Mouse (Mus musculus) cerebellum, adult 11 months (tissue): ENCODE data around the gene Fam69a.
"Not testable (repeated sequence)": the region's sequence is repeated elsewhere in the genome, so short reads cannot be mapped to it uniquely, and the experiment has no call there.

ENCODE experiments used
- DNase-seq: peaks from one replicate; pipeline ENCODE4 v3.0.0; 2022

Fam69a gene

GRCm38 (mm10) chr5:107986967-107987834, at the start of gene Fam69a:
Gene Fam69a (minus strand): TSS chr5:107987085.
- DNase-seq = peak; percentile 80

DNA sequence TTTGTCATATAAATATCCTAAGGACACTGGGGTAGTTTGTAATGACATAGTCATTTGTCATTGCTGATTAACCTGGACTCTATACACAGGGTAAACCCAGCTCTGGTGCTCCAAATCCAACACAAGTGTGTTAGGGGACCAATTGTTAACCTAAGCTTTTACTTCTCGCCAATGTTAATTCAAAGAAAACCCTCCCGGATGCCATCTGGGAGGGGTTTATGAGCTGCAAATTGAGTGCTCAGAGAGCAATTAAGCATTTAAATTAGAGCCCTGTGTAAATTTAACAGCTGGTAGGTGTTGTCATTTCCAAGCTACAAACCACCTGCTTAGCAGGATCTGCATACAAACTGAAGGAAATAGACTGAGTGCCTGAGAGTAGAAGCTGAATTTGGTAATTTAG, 48.6 kb upstream of the Fam69a start:
- DNase-seq = no peak

GRCm38 (mm10) chr5:108034194-108034593, 47.3 kb upstream of the Fam69a start:
- peak; percentile 8 for DNase-seq

GRCm38 (mm10) chr5:108031267-108031666, 44.4 kb upstream of the Fam69a start:
- DNase-seq = no peak

DNA sequence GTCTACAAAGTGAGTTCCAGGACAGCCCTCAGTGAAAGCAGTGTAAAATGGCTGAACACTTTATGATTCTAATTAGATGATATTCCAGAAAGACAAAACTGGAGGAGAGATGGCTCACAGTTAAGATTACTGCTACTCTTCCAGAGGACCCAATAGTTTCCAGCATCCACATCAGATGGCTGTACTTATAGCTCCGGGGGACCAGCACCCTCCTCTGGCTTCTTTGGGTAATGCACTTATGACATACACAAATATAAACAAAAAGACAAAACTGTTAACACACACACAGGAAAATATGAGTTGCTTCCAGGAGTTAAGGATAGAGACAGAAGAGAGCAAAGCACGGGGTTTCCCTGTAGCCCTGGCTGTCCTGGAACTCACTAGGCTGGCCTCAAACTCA, 43.1 kb upstream of the Fam69a start:
- DNase-seq = no peak

DNA sequence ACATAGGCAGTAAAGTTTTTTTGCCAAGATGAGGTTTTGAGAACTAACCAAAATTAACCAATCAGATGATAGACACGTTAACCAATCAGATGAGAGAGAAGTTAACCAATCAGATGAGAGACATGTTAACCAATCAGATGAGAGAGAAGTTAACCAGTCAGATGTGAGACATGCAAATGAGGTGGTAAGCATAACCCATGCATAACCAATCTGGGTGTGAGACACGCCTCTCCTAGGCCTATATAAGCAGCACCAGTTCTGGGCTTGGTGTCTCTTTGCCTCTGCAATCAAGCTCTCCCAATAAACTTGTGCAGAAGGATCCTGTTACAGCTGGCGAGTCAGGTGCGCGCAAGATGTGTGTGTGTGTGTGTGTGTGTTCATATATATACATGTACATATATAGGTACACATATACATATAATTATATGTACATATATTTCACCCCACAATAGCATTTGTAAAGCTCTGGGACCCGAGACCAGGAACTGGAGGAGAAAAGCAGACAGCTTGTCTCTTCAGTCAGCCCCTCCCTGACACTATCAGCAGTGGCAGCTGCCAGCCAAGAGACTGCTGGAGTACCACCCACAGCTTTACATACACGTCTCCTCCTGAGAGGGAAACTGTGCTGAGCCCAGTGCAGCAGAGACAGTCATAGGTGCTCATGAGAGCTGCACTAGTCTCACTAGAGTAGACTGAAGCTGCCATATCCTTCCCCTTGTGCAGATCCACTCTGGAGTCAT, 42.1 kb upstream of the Fam69a start:
- not testable (repeated sequence) for DNase-seq

DNA sequence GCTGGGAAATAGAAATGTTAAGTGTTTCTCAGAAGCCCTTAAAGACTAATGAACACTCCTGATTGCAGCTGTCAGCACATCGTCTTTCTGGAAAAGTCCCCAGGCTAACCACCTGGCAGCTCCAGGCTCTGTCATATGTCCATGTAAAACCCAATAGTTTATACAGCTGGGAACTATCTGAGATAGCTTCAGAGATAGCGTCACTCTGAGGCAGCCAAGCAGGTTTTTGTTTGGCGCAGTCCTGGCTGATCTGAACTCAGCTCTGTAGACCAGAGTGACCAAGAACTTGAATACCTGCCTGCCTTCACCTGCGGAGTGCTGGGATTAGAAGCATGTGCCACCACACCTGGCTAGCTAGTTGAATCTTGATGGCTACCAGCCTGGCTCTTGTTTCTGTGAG, 41.3 kb upstream of the Fam69a start:
- no peak for DNase-seq

- DNase-seq = no peak
Measured at GRCm38 (mm10) chr5:108021346-108021745, 34.5 kb upstream of the Fam69a start.

DNA sequence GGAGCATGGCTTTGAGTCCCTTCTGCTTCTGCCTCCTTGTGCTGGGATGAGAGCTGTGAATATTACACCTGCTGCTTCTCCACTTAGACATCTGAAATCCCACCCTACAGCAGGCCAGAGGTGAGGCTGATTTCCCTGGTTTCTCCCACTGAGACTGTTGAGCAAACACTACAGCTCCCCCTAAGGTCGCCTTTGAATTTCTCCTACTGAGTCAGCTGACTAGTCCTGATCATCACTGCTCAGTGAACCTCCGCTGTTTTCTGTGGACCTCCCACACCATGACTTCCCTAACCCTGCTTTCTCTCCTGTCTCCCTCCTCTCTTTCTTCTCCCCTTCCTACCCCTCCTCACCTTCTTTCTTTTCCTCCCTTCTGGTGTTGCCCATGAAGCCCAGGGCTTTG, 32.5 kb upstream of the Fam69a start:
- no peak for DNase-seq

DNA sequence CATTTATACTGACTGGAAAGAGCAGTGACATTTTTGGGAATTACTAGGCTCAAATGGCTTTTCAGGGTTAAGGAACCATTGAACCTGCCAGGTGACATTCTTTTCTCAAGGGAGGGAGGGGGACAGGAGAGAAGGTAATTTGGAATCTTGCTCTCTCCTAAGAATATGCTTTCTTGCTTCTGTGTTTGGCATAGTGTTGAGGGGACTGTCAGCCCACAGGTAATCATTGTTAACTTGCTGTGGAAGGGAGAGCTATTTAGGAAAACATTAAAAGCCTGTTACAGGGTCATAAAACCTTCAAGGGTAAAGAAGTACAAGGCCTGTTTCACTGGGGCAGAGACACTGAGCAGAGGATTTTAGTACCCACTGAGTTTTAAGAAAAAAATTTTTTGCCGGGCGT, 30.3 kb upstream of the Fam69a start:
- no peak for DNase-seq

DNA sequence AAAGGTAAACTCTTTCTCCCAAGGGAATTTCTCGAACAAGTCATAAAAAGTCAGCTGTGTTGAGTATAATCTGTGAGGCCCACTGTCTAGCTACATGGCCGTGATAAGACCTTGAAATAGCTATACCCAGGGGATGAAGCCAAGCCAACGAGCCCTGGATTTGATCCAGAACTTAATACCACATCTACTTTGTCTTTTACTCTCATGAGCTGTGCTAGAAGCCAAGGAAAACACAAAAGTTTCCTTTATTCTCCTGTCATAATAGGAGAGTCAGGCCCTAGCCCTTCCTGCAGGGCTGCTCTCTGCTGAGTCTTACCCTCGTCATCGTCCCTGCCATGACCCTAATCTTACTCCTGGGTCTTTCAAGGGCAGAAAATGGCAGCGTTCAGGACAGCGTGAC, 28.5 kb upstream of the Fam69a start:
- DNase-seq = no peak

- DNase-seq = no peak
Measured at GRCm38 (mm10) chr5:108014173-108014572, 27.3 kb upstream of the Fam69a start.

DNA sequence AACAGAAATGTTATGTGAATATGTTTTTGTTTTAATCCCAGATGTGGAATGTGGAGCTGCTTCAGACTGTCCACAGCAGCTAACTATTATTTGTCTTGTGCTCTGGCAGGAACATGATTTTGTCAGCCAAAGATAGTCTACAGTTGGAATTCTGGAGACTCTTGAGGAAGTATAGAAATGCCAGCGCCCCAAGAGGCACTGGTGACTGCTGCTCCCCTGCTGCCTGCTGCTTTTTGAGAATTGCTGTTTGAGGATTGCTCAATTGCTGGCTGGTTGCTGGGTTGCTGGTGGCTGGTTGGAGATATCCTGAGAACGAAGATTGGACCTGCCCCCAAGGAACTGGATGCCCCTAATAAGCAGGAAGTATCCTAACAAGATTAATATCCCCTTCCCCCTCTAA, 22.8 kb upstream of the Fam69a start:
- DNase-seq = no peak

GRCm38 (mm10) chr5:108005134-108005533, 18.2 kb upstream of the Fam69a start:
- no peak for DNase-seq

- no peak for DNase-seq
Measured at GRCm38 (mm10) chr5:108002734-108003133, 15.8 kb upstream of the Fam69a start.

DNA sequence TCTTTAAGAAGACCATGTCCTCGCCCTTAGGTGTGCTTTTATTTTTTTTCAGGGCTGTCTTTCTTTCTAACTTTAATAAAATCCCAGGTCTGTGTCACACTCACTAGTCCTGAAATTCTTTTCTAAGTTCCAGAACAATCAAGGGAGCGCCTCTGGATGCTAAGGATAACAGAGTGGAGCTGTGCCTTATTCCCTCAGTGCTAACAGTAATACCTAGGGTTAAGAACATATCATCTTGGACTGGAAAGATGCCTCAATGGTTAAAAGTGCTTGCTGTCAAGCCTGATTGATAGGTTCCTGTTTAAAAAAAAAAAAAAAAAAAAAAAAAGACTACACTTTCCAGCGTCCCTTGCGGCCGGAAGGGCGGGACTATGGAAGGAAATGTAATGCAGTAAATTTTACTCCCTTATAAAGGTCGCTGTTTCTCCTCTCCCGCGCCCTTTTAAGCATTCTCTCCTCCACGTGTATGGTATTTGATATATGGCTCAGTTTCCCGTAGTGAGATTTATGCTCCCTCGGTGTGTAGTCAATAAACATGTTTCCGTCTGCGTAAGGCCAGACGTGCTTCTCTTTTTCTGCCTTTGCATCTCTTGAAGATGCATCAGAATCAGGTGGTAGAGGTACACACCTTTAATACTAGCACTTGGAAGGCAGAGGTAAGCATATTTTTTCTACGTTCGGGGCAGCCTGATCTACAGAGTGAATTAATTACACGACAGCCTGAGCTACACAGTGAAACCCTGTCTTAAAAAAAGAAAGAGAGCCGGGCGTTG, 14.1 kb upstream of the Fam69a start:
- peak; percentile 44 for DNase-seq

DNA sequence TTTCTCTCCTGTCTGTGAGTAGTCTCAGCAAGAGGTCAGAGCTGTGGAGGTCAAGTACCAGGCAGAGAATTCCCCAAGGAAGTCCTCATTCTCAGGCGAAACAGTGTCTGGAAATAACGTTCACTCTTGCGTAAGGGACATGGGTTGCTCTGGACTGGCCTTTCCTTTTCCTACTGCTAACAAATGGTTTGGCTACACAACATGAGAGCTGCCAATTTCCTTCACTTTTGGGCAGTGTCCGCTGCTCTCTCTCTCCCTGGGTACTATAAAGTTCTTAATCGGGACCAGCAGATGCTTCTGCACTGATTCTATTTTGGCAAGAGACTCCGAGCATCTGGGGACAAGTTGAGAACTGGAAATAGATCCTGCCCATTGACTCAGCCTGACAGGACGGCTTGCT, 10.8 kb upstream of the Fam69a start:
- DNase-seq = no peak

DNA sequence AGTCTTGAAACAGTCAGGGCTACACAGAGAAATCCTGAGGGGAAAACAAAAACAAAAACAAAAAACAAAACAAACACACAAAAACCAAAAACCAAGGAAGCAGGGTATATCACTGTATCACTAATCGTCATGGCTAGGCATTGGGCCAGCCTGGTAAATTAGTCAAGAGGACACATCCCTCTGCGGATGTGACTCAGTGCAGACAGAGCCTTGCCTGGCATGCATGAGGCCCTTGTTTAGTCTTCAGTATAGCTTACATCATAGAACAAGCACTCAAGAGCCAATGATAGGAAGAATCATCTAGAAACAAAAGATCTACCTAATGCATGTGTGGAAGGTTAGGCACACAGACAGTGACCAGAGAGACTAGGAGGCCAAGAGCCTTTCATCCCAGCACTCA, 9.1 kb upstream of the Fam69a start:
- DNase-seq = no peak

DNA sequence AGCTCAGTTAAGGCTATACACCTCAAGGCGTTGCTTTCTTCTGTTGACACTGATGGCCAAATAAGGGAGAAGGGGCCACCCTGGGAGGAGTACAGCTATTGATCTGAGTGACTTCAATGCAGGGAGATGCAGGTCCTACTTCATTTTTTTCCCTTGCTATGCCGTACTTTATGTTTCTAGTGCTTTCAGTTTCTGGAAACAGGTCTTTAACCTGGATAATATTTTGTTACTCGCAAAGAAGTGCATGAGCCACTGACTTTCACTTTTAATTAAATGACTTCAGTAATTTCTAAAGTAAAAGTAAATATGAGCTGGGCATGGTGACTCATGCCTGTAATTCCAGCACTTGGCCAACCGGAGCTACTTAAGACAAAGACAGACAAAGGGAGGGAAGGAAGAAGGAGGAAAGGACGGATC, 958 bp upstream of the Fam69a start:
- DNase-seq = no peak

DNA sequence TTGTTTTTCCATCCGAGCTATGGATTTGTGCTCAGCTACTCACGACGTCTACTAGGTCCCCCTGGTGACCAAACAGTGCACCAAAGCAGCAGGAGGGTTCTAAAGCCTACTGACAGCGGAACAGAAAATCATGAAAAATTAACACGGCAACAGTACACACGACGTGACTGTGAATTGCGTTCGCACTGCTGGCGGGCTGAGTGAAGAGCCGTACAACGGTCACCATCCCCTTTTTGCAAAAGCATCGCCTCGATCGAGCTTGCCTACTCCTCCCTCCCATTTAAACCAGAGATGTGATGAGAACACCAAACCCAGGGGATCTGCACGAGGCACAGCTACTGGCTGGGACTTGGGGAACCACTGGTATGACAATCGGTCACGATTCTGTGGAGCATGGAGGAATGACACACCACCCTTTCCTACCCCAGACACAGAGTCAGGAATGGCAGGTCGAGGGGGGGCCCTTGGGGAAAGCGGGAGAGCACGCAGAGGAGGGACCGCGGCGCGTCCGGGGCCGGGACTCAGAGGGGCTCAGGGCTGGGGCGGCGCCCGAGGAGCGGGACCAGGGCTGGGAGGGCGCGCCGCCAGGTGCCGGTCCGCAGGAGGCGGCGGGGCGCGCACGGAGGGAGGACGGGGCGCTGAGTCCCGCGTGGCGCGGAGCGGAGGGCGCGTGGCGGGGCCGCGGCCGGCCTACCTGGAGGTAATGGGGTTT, 474 bp downstream of the Fam69a start:
- peak; percentile 69 for DNase-seq

DNA sequence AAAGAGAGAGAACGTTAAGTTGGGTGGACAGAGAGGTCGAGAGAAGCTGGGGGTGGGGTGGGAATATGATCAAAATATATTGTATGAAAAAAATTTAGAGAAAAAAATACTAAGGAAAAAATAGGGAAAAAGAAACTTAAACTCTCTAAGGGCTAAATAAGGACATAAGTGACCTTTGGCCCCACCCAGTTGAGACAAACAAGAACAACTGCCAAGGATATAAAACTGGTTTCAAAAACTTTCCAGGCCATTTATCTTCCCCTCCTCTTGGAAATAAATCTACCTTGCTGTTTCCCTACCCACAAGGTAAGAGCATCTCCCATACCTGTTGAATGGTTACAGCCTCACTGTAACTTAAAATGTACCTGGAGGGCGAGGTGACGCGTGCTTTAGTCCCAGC, 2.9 kb downstream of the Fam69a start:
- DNase-seq = no peak

DNA sequence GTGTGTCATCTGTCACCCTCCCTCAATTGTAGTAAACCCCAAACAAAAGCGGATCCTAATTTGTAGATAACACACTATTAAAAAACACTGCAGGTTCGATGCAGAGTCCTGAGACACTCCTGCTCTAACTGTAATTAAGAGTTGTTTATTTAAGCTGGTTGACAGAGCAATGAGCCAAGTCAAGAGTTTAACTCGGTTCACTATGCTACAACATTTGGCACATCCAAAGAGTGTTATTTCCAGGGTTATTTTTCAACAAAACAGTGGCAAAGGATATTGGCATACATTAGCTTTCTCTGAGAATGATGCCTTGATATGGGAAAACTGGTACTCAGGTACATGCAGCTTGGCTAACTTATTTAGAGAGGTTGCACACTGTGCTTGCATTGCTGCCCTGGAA, 4.9 kb downstream of the Fam69a start:
- no peak for DNase-seq

- DNase-seq = no peak
Measured at GRCm38 (mm10) chr5:107979901-107980300, 7.0 kb downstream of the Fam69a start.
